Comparison of ENCODE assay signal across 27 mouse cellular contexts in the genomic region with DNA sequence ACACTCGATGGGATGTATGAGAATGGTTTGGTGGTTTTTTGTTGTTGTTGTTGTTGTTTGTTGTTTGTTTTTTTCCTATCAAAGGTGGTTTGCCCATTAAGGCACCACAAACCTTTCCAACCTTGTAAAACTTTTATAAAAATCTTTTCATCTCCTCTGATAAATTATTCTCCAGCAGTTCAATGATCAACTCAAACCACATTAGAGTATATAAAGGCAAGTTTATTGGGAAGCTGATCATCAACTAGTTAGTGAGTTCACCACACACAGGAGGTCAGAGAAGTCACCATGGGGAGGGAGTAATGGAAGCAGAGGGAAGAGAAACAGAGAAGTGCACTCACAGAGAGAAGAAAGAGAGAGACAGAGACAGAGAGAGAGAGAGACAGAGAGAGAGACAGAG.
"Had no signal": no experiment of that assay in that cellular context is flagged by ENCODE, and none has a peak within 500 bp of the region (broad histone marks: within the 10 kb centered on the region; RNA-seq: fewer than 3 reads in every experiment).

No protein-coding gene starts in this region.

- H3K27ac ChIP-seq: gastrocnemius, adult 2 months; heart, adult 2 months; heart, embryonic 10.5 days; hindbrain, embryonic 10.5 days; hindbrain, embryonic 12.5 days; hindbrain, embryonic 14.5 days; intestine, embryonic 15.5 days; kidney, postnatal 0 days; layer of hippocampus, adult 2 months; left cerebral cortex, adult 2 months; limb, embryonic 10.5 days; limb, embryonic 12.5 days; liver, embryonic 13.5 days; liver, embryonic 15.5 days had no signal

- H3K36me3 ChIP-seq: heart, embryonic 10.5 days; heart, embryonic 12.5 days; hindbrain, embryonic 10.5 days; hindbrain, embryonic 12.5 days; intestine, embryonic 15.5 days; limb, embryonic 10.5 days; limb, embryonic 12.5 days; liver, embryonic 13.5 days; liver, embryonic 15.5 days had no signal

- H3K9ac ChIP-seq: heart, embryonic 12.5 days; hindbrain, embryonic 12.5 days; hindbrain, embryonic 14.5 days; intestine, embryonic 15.5 days; limb, embryonic 12.5 days; liver, embryonic 13.5 days; liver, embryonic 15.5 days; liver, postnatal 0 days had no signal

- ATAC-seq: hindbrain, embryonic 16.5 days; inflammation-experienced regulatory T-cells, adult 6 months; intestine, embryonic 15.5 days; intestine, postnatal 0 days; liver, postnatal 0 days had no signal

- H3K4me2 ChIP-seq: heart, embryonic 12.5 days; hindbrain, embryonic 12.5 days; hindbrain, embryonic 14.5 days; intestine, embryonic 15.5 days; limb, embryonic 12.5 days; liver, embryonic 11.5 days; liver, embryonic 13.5 days; liver, embryonic 15.5 days had no signal

- H3K4me3 ChIP-seq: gastrocnemius, adult 2 months; heart, adult 2 months; heart, embryonic 10.5 days; heart, embryonic 12.5 days; hindbrain, embryonic 10.5 days; hindbrain, embryonic 12.5 days; intestine, embryonic 15.5 days; layer of hippocampus, adult 2 months; left cerebral cortex, adult 2 months; limb, embryonic 10.5 days; limb, embryonic 12.5 days; liver, embryonic 13.5 days; liver, embryonic 15.5 days had no signal

- H3K9me3 ChIP-seq: heart, embryonic 10.5 days; hindbrain, embryonic 10.5 days; hindbrain, embryonic 12.5 days; intestine, embryonic 15.5 days; limb, embryonic 10.5 days; limb, embryonic 12.5 days; liver, embryonic 13.5 days; liver, embryonic 15.5 days had no signal

- DNase-seq: gastrocnemius, adult 2 months; gastrocnemius, postnatal 10 days; gastrocnemius, postnatal 25 days; heart, adult 2 months; heart, postnatal 10 days; heart, postnatal 4 days; kidney, adult 18-20 months; kidney, postnatal 4 days; liver; liver, embryonic 13.5 days; liver, postnatal 0 days had no signal

- H3K27me3 ChIP-seq: heart, embryonic 12.5 days; hindbrain, embryonic 12.5 days; intestine, embryonic 15.5 days; limb, embryonic 12.5 days; liver, embryonic 13.5 days; liver, embryonic 15.5 days had no signal

- H3K4me1 ChIP-seq: heart, embryonic 10.5 days; heart, embryonic 12.5 days; hindbrain, embryonic 10.5 days; hindbrain, embryonic 12.5 days; intestine, embryonic 15.5 days; limb, embryonic 10.5 days; limb, embryonic 12.5 days; liver, embryonic 13.5 days; liver, embryonic 15.5 days had no signal
